Mouse (Mus musculus): ENCODE data around the gene Syn2. TPM values are rescaled to one million over a fixed set of nuclear protein-coding genes. Genes with fewer than 3 reads are reported as not detected.

Gene Syn2
- polyA plus RNA-seq, 1 experiment from 2014 or later, result 59.3 TPM

DNA sequence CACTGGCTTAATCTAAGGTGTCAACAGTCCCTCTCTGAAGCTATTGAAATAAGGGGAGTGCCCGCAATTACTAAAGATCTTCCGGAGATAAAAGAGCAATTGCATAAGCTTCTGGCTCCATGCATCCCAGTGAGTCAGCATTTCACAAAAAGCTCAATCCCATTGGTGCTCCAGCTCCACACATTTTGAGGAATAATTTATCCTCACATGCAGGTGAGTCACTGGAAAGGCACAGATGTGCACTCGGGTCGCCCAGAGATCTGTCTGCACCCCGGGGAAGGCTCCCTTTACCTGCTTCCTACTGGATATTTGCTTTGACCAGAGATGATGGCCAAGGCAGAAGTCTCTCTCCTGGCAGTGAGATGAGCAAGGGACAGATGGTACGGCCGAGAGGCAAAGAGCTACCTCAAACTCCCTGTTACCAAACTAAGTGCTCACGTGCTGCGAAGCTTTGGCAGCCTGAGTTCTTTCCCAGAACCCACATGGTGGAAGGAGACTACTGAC lies 178.6 kb downstream of the Syn2 start:
- Histone ChIP-seq H3K9me3 (replicated peaks; ENCODE audit: control insufficient read depth, low read length, poor library complexity, severe bottlenecking) (no peaks in the 10 kb centered on the region), H3K27me3 (ENCODE audit: control insufficient read depth, insufficient read depth, low read depth, low read length) (no peaks in the 10 kb centered on the region), H3K4me3 (ENCODE audit: low read depth, low read length) (no peak overlapping the region), H3K9ac (ENCODE audit: low read depth, low read length) (no peak overlapping the region; the same call in 1 of the 2 replicates), H3K4me1 (ENCODE audit: control insufficient read depth, insufficient read depth, low read length) (peaks cover 4% of the 10 kb centered on the region), H3K27ac (ENCODE audit: low read length) (peak overlapping the region; percentile 30; the same call in 1 of the 2 replicates), H3K36me3 (ENCODE audit: control insufficient read depth, insufficient read depth, low read length) (no peaks in the 10 kb centered on the region), H3K4me2 (ENCODE audit: low read length) (0 out of 2 replicates have a peak overlapping the region, but pooled peaks have one; percentile 15)
- no peak for ATAC-seq
- 71% methylated on average over 9 of the region's 9 CpGs for WGBS

DNA sequence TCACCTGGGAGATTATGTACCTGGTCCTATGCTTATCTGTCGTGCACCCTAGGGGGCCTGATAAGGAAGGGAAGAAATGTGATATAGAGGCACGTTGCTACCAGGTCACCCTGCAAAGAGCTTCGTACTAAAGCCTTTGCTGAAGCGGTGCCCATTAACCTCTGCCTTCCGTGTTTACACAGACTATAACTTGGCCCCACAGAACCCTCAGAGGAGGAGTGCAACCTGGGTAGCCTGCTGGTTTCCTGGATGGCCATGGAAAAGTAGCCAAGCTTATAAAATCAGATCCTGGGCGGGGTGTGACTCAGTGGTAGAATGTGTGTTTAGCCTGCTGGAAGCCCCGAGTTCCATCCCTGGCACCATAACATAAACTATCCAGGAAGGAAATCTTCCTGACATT lies 179.2 kb downstream of the Syn2 start:
- Histone ChIP-seq H3K9me3 (replicated peaks; ENCODE audit: control insufficient read depth, low read length, poor library complexity, severe bottlenecking) (no peaks in the 10 kb centered on the region), H3K27me3 (ENCODE audit: control insufficient read depth, insufficient read depth, low read depth, low read length) (no peaks in the 10 kb centered on the region), H3K4me1 (ENCODE audit: control insufficient read depth, insufficient read depth, low read length) (peaks cover 4% of the 10 kb centered on the region), H3K9ac (ENCODE audit: low read depth, low read length) (no peak overlapping the region), H3K4me3 (ENCODE audit: low read depth, low read length) (no peak overlapping the region), H3K36me3 (ENCODE audit: control insufficient read depth, insufficient read depth, low read length) (no peaks in the 10 kb centered on the region), H3K4me2 (ENCODE audit: low read length) (no peak overlapping the region), H3K27ac (ENCODE audit: low read length) (no peak overlapping the region)
- no peak for ATAC-seq
- WGBS, result 78% methylated on average over 7 of the region's 7 CpGs

DNA sequence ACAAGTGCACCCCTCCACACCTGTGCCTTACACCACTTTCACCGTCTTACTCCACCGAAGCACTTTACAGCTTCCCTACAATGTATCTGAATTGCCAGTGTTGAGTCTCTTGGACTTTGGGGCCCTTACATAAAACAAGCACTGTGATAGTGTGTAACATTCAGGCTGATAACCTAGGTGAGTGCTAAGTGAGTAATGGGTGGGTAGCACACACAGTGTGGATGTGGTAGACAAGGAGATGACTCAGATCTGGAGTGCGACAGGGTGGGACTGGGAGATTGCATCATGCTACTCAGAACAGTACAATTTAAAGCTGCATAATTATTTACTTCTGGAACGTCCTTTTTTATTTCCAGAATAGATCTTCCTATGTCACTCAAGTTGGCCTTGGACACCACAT lies 181.1 kb downstream of the Syn2 start:
- Histone ChIP-seq H3K4me3 (ENCODE audit: low read depth, low read length) (no peak overlapping the region), H3K9ac (ENCODE audit: low read depth, low read length) (no peak overlapping the region), H3K4me1 (ENCODE audit: control insufficient read depth, insufficient read depth, low read length) (peaks cover 4% of the 10 kb centered on the region), H3K27me3 (ENCODE audit: control insufficient read depth, insufficient read depth, low read depth, low read length) (no peaks in the 10 kb centered on the region), H3K27ac (ENCODE audit: low read length) (no peak overlapping the region), H3K4me2 (ENCODE audit: low read length) (no peak overlapping the region), H3K9me3 (replicated peaks; ENCODE audit: control insufficient read depth, low read length, poor library complexity, severe bottlenecking) (no peaks in the 10 kb centered on the region), H3K36me3 (ENCODE audit: control insufficient read depth, insufficient read depth, low read length) (no peaks in the 10 kb centered on the region)
- ATAC-seq, result no peak
- WGBS, result 89% methylated on average over 4 of the region's 4 CpGs

DNA sequence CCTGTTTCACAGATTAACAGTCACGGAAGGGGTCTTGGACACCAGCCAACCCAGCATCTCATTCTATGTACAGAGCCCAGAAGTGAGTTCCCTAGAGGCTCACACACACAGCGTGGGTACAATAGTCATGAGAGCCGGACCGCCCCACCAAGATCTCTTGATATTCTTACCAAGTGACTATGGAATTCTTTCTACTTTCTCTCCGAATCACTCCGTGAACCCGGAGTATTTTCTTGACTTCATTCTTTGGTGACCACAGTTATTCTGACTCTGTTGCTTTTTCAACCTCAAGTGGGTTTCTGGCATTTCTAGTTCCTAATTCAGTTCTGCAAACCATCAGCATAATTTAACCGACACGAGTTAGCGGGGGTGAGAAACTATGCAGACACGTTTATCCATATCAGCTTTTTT lies 182.1 kb downstream of the Syn2 start:
- 65% methylated on average over 11 of the region's 11 CpGs for WGBS
- ATAC-seq, result no peak
- no peaks in the 10 kb centered on the region for H3K36me3 ChIP-seq (ENCODE audit: control insufficient read depth, insufficient read depth, low read length)
- H3K9me3 ChIP-seq (replicated peaks; ENCODE audit: control insufficient read depth, low read length, poor library complexity, severe bottlenecking), result no peaks in the 10 kb centered on the region
- no peak overlapping the region for H3K9ac ChIP-seq (ENCODE audit: low read depth, low read length)
- no peak overlapping the region for H3K4me3 ChIP-seq (ENCODE audit: low read depth, low read length)
- no peaks in the 10 kb centered on the region for H3K27me3 ChIP-seq (ENCODE audit: control insufficient read depth, insufficient read depth, low read depth, low read length)
- H3K27ac ChIP-seq (ENCODE audit: low read length), result no peak overlapping the region
- no peak overlapping the region for H3K4me2 ChIP-seq (ENCODE audit: low read length)
- peaks cover 4% of the 10 kb centered on the region for H3K4me1 ChIP-seq (ENCODE audit: control insufficient read depth, insufficient read depth, low read length)

DNA sequence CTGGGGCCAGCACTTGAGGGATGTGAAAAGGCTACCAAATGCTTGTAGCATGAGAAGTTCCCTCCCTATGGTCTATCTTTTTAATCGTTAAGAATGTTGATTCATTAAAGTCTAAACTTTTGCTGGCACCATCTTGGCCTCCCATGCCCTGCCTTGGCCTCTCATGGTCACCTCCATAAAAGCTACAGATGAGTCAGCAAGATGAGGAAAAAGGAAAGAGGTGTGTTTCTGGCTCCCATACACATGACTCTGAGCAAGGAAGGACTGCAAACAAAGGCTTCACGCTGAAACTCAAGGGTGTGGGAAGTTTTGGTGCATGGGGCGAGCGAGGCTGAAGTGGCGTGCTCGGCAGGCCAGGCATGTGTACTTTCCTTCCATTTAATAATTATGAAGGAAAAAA lies 184.1 kb downstream of the Syn2 start:
- no peak overlapping the region for H3K4me3 ChIP-seq (ENCODE audit: low read depth, low read length)
- H3K9ac ChIP-seq (ENCODE audit: low read depth, low read length), result no peak overlapping the region
- H3K9me3 ChIP-seq (replicated peaks; ENCODE audit: control insufficient read depth, low read length, poor library complexity, severe bottlenecking), result no peaks in the 10 kb centered on the region
- H3K27me3 ChIP-seq (ENCODE audit: control insufficient read depth, insufficient read depth, low read depth, low read length), result no peaks in the 10 kb centered on the region
- H3K4me1 ChIP-seq (ENCODE audit: control insufficient read depth, insufficient read depth, low read length), result no peaks in the 10 kb centered on the region
- 94% methylated on average over 6 of the region's 6 CpGs for WGBS
- H3K36me3 ChIP-seq (ENCODE audit: control insufficient read depth, insufficient read depth, low read length), result no peaks in the 10 kb centered on the region
- no peak for ATAC-seq
- H3K4me2 ChIP-seq (ENCODE audit: low read length), result no peak overlapping the region
- H3K27ac ChIP-seq (ENCODE audit: low read length), result no peak overlapping the region

DNA sequence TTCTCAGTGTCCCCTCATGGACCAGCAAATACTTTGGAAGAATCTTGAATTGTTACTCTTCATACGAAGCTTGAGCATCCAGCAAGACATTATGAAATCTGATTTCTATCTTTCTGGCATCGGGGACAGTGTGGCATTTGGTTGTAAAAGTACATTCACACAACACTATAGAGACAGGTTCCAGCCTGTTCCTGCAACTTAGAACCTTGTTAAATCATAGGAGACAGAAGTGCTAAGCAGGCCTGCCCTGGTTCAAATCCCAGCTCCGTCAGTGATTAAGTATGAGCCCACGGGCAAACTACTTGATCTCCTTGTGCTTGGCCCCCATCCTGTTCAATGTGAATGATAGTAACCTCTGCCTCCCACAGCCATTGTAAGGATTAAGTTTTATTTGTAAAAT lies 185.0 kb downstream of the Syn2 start:
- 89% methylated on average over 4 of the region's 4 CpGs for WGBS
- Histone ChIP-seq H3K4me2 (ENCODE audit: low read length) (no peak overlapping the region), H3K27me3 (ENCODE audit: control insufficient read depth, insufficient read depth, low read depth, low read length) (no peaks in the 10 kb centered on the region), H3K9me3 (replicated peaks; ENCODE audit: control insufficient read depth, low read length, poor library complexity, severe bottlenecking) (no peaks in the 10 kb centered on the region), H3K9ac (ENCODE audit: low read depth, low read length) (no peak overlapping the region), H3K27ac (ENCODE audit: low read length) (no peak overlapping the region), H3K4me3 (ENCODE audit: low read depth, low read length) (no peak overlapping the region), H3K36me3 (ENCODE audit: control insufficient read depth, insufficient read depth, low read length) (no peaks in the 10 kb centered on the region), H3K4me1 (ENCODE audit: control insufficient read depth, insufficient read depth, low read length) (no peaks in the 10 kb centered on the region)
- ATAC-seq, result no peak

DNA sequence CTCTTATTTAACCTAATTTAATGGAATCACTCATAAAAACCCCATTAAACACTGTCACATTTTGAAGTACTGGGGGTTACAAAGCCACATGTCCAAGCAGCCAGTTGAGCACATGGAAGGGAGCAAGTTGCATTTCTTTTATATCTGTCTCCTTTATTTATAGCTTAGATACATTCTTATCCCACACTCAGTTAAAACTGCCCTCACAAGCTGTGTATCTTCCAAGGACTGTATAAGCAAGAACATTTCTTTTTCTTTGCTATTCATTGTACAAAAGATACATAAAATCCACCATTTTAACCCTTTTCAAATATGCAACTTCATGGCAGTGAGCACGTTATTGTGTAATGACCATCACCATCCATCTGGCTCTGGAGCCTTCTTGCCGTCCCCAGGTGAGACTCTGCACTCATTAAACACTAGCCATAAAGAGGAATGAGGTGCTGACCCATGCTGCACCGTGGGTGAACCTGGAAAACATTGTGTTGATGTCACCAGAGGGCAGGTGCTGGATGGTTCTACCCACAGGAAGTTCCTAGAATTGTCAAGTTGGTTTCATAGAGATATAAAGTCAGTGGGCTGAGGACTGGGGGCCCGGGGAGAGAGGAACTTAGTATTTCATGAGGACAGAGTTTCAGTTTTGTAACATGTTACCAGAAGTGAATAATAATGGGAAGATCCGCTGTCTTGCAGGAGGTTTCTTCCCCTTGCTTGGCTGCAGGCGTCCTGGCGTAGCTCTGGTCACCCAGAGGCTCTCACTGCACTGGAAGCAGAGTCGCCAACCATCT lies 186.4 kb downstream of the Syn2 start:
- Histone ChIP-seq H3K27ac (ENCODE audit: low read length) (no peak overlapping the region), H3K4me1 (ENCODE audit: control insufficient read depth, insufficient read depth, low read length) (no peaks in the 10 kb centered on the region), H3K36me3 (ENCODE audit: control insufficient read depth, insufficient read depth, low read length) (no peaks in the 10 kb centered on the region), H3K27me3 (ENCODE audit: control insufficient read depth, insufficient read depth, low read depth, low read length) (no peaks in the 10 kb centered on the region), H3K9ac (ENCODE audit: low read depth, low read length) (no peak overlapping the region), H3K4me2 (ENCODE audit: low read length) (no peak overlapping the region), H3K4me3 (ENCODE audit: low read depth, low read length) (no peak overlapping the region), H3K9me3 (replicated peaks; ENCODE audit: control insufficient read depth, low read length, poor library complexity, severe bottlenecking) (no peaks in the 10 kb centered on the region)
- no peak for ATAC-seq
- WGBS, result 87% methylated on average over 8 of the region's 8 CpGs

DNA sequence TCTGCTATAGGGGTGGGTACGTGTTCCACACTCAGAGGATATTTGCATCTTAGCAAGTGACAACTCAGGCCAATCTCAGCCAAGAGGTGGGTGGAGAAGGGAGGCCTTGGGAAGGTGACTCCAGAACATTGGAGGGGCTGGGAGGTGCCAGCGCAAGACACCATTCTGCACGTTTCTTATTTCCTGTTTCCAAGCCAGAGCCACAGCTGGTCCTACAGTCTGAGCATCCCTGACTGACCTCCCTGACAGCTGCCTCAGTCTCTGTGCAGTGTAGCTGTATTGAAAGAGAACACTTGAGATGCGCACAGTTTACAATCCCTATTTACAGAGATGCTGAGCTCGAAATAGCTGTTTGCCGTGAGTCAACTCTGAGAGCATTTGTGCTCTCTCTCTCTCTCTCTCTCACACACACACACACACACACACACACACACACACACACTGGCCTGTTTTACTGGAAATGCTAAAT lies 187.2 kb downstream of the Syn2 start:
- no peaks in the 10 kb centered on the region for H3K9me3 ChIP-seq (replicated peaks; ENCODE audit: control insufficient read depth, low read length, poor library complexity, severe bottlenecking)
- H3K4me1 ChIP-seq (ENCODE audit: control insufficient read depth, insufficient read depth, low read length), result no peaks in the 10 kb centered on the region
- H3K27ac ChIP-seq (ENCODE audit: low read length), result no peak overlapping the region
- H3K4me2 ChIP-seq (ENCODE audit: low read length), result no peak overlapping the region
- no peak overlapping the region for H3K9ac ChIP-seq (ENCODE audit: low read depth, low read length)
- 62% methylated on average over 6 of the region's 6 CpGs for WGBS
- H3K4me3 ChIP-seq (ENCODE audit: low read depth, low read length), result no peak overlapping the region
- ATAC-seq, result no peak
- H3K36me3 ChIP-seq (ENCODE audit: control insufficient read depth, insufficient read depth, low read length), result no peaks in the 10 kb centered on the region
- H3K27me3 ChIP-seq (ENCODE audit: control insufficient read depth, insufficient read depth, low read depth, low read length), result no peaks in the 10 kb centered on the region

DNA sequence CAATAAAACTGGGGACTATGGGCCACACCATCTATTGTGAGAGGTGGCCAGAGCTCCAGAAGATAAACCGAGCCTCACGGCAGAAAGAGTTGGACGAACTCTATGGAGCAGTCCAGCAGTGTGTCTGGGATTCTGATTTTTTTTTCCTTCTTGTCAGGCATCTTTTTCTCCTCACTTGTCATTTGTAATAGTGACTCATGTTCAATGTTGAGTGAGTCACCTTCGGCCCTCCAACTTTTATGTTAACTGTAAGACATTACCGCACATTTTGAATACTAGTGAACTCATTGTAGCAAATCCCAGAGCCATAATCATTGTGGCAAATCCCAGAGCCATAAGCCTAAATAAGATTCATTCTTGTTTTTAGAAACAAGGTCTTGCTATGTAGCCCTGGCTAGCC lies 188.3 kb downstream of the Syn2 start:
- Histone ChIP-seq H3K9me3 (replicated peaks; ENCODE audit: control insufficient read depth, low read length, poor library complexity, severe bottlenecking) (no peaks in the 10 kb centered on the region; the same call in 1 of the 2 replicates), H3K4me1 (ENCODE audit: control insufficient read depth, insufficient read depth, low read length) (no peaks in the 10 kb centered on the region), H3K9ac (ENCODE audit: low read depth, low read length) (no peak overlapping the region), H3K27me3 (ENCODE audit: control insufficient read depth, insufficient read depth, low read depth, low read length) (no peaks in the 10 kb centered on the region), H3K4me3 (ENCODE audit: low read depth, low read length) (no peak overlapping the region), H3K36me3 (ENCODE audit: control insufficient read depth, insufficient read depth, low read length) (no peaks in the 10 kb centered on the region), H3K4me2 (ENCODE audit: low read length) (no peak overlapping the region), H3K27ac (ENCODE audit: low read length) (no peak overlapping the region)
- WGBS, result 93% methylated on average over 5 of the region's 5 CpGs
- ATAC-seq, result no peak
